Mouse (Mus musculus): ENCODE data around the gene Gm17657. TPM values are rescaled to one million over a fixed set of nuclear protein-coding genes. Genes with fewer than 3 reads are reported as not detected.

Gm17657 gene
- not detected in 2 replicates for polyA plus RNA-seq (2015; fragmentation: Nextera tagmentation; extraction: Ambion mirVana)

GRCm38 (mm10) chr17:29549543-29550428, at the start of gene Gm17657, which contains the start of gene Tbc1d22b:
Gm17657 (minus strand) TSS chr17:29549638.
Tbc1d22b (plus strand) TSS chr17:29549785.
- no peaks in the 10 kb centered on the region for H3K9me3 ChIP-seq (replicated peaks)
- 0% methylated on average over 43 of the region's 44 CpGs for WGBS
- H3K4me3 ChIP-seq = peak within 1 kb of the TSS; percentile 91
- no peaks in the 10 kb centered on the region for H3K27me3 ChIP-seq
- peak within 1 kb of the TSS; percentile 73 for H3K27ac ChIP-seq
- peaks cover 21% of the 10 kb centered on the region for H3K4me1 ChIP-seq (replicated peaks)
- H3K4me2 ChIP-seq = peak within 1 kb of the TSS; percentile 92
- peak; percentile 98 for ATAC-seq (replicated peaks; ENCODE audit: insufficient number of reproducible peaks, insufficient read depth, low FRiP score, low read depth)
- peak within 1 kb of the TSS; percentile 93 for H3K9ac ChIP-seq
- H3K36me3 ChIP-seq = no peaks in the 10 kb centered on the region

GRCm38 (mm10) chr17:29599051-29599450, 49.6 kb upstream of the Gm17657 start:
- peaks cover 29% of the 10 kb centered on the region for H3K36me3 ChIP-seq
- H3K4me2 ChIP-seq = no peak overlapping the region
- H3K4me1 ChIP-seq (replicated peaks) = peaks cover 12% of the 10 kb centered on the region; the same call in 1 of the 2 replicates
- WGBS = 93% methylated on average over 14 of the region's 14 CpGs
- no peaks in the 10 kb centered on the region for H3K9me3 ChIP-seq (replicated peaks)
- no peak for ATAC-seq (replicated peaks; ENCODE audit: insufficient number of reproducible peaks, insufficient read depth, low FRiP score, low read depth)
- H3K27me3 ChIP-seq = no peaks in the 10 kb centered on the region
- no peak overlapping the region for H3K9ac ChIP-seq
- no peak overlapping the region for H3K27ac ChIP-seq
- no peak overlapping the region for H3K4me3 ChIP-seq

GRCm38 (mm10) chr17:29596771-29597132, 47.3 kb upstream of the Gm17657 start:
- Histone ChIP-seq H3K36me3 (peaks cover 23% of the 10 kb centered on the region), H3K4me2 (no peak overlapping the region), H3K9ac (no peak overlapping the region), H3K27ac (no peak overlapping the region), H3K4me3 (no peak overlapping the region), H3K4me1 (replicated peaks) (peaks cover 20% of the 10 kb centered on the region; the same call in 1 of the 2 replicates), H3K9me3 (replicated peaks) (no peaks in the 10 kb centered on the region), H3K27me3 (no peaks in the 10 kb centered on the region)
- ATAC-seq (replicated peaks; ENCODE audit: insufficient number of reproducible peaks, insufficient read depth, low FRiP score, low read depth) = no peak
- 93% methylated on average over 13 of the region's 13 CpGs for WGBS

GRCm38 (mm10) chr17:29595891-29596770, 46.7 kb upstream of the Gm17657 start:
- peaks cover 23% of the 10 kb centered on the region for H3K36me3 ChIP-seq
- no peak overlapping the region for H3K9ac ChIP-seq
- peaks cover 20% of the 10 kb centered on the region; the same call in 1 of the 2 replicates for H3K4me1 ChIP-seq (replicated peaks)
- H3K4me3 ChIP-seq = no peak overlapping the region
- ATAC-seq (replicated peaks; ENCODE audit: insufficient number of reproducible peaks, insufficient read depth, low FRiP score, low read depth) = no peak
- no peak overlapping the region for H3K4me2 ChIP-seq
- WGBS = 75% methylated on average over 15 of the region's 15 CpGs
- no peaks in the 10 kb centered on the region for H3K27me3 ChIP-seq
- H3K9me3 ChIP-seq (replicated peaks) = no peaks in the 10 kb centered on the region
- H3K27ac ChIP-seq = no peak overlapping the region

- H3K4me2 ChIP-seq = no peak overlapping the region
- WGBS = 57% methylated on average over 11 of the region's 11 CpGs
- H3K27ac ChIP-seq = peak overlapping the region; percentile 36
- no peak overlapping the region for H3K9ac ChIP-seq
- no peak overlapping the region for H3K4me3 ChIP-seq
- H3K9me3 ChIP-seq (replicated peaks) = no peaks in the 10 kb centered on the region
- H3K36me3 ChIP-seq = no peaks in the 10 kb centered on the region
- peaks cover 21% of the 10 kb centered on the region for H3K4me1 ChIP-seq (replicated peaks)
- H3K27me3 ChIP-seq = no peaks in the 10 kb centered on the region
- no peak for ATAC-seq (replicated peaks; ENCODE audit: insufficient number of reproducible peaks, insufficient read depth, low FRiP score, low read depth)
Measured at GRCm38 (mm10) chr17:29589221-29589898, 39.9 kb upstream of the Gm17657 start.

GRCm38 (mm10) chr17:29586921-29587320, 37.5 kb upstream of the Gm17657 start:
- no peak overlapping the region for H3K4me3 ChIP-seq
- no peaks in the 10 kb centered on the region for H3K9me3 ChIP-seq (replicated peaks)
- no peak for ATAC-seq (replicated peaks; ENCODE audit: insufficient number of reproducible peaks, insufficient read depth, low FRiP score, low read depth)
- H3K27ac ChIP-seq = no peak overlapping the region
- H3K27me3 ChIP-seq = no peaks in the 10 kb centered on the region
- H3K36me3 ChIP-seq = peaks cover 6% of the 10 kb centered on the region; the same call in 1 of the 2 replicates
- H3K4me2 ChIP-seq = no peak overlapping the region
- peaks cover 14% of the 10 kb centered on the region for H3K4me1 ChIP-seq (replicated peaks)
- WGBS = 81% methylated on average over 9 of the region's 9 CpGs
- H3K9ac ChIP-seq = no peak overlapping the region

- Histone ChIP-seq H3K9ac (no peak overlapping the region), H3K9me3 (replicated peaks) (no peaks in the 10 kb centered on the region), H3K4me3 (no peak overlapping the region), H3K4me1 (replicated peaks) (peaks cover 14% of the 10 kb centered on the region), H3K36me3 (peaks cover 16% of the 10 kb centered on the region), H3K27me3 (no peaks in the 10 kb centered on the region), H3K27ac (no peak overlapping the region), H3K4me2 (no peak overlapping the region)
- no peak for ATAC-seq (replicated peaks; ENCODE audit: insufficient number of reproducible peaks, insufficient read depth, low FRiP score, low read depth)
- WGBS = 82% methylated on average over 4 of the region's 6 CpGs
Measured at GRCm38 (mm10) chr17:29585446-29585845, 36.0 kb upstream of the Gm17657 start.

GRCm38 (mm10) chr17:29584737-29585136, 35.3 kb upstream of the Gm17657 start:
- no peak for ATAC-seq (replicated peaks; ENCODE audit: insufficient number of reproducible peaks, insufficient read depth, low FRiP score, low read depth)
- peaks cover 12% of the 10 kb centered on the region for H3K4me1 ChIP-seq (replicated peaks)
- peaks cover 16% of the 10 kb centered on the region for H3K36me3 ChIP-seq

GRCm38 (mm10) chr17:29584306-29584705, 34.9 kb upstream of the Gm17657 start:
- Histone ChIP-seq H3K27me3 (no peaks in the 10 kb centered on the region), H3K9ac (no peak overlapping the region), H3K4me3 (no peak overlapping the region), H3K9me3 (replicated peaks) (no peaks in the 10 kb centered on the region), H3K27ac (no peak overlapping the region), H3K36me3 (peaks cover 20% of the 10 kb centered on the region), H3K4me1 (replicated peaks) (peaks cover 7% of the 10 kb centered on the region), H3K4me2 (no peak overlapping the region)
- ATAC-seq (replicated peaks; ENCODE audit: insufficient number of reproducible peaks, insufficient read depth, low FRiP score, low read depth) = no peak
- WGBS = 77% methylated on average over 5 of the region's 5 CpGs

More at GRCm38 (mm10) chr17:29584737-29585136, 35.3 kb upstream of the Gm17657 start:
- Histone ChIP-seq H3K9ac (no peak overlapping the region), H3K9me3 (replicated peaks) (no peaks in the 10 kb centered on the region), H3K27me3 (no peaks in the 10 kb centered on the region), H3K4me2 (no peak overlapping the region), H3K4me3 (no peak overlapping the region), H3K27ac (no peak overlapping the region)
- 76% methylated on average over 3 of the region's 3 CpGs for WGBS

GRCm38 (mm10) chr17:29583569-29583968, 34.1 kb upstream of the Gm17657 start:
- WGBS = 73% methylated on average over 5 of the region's 5 CpGs
- Histone ChIP-seq H3K4me2 (no peak overlapping the region), H3K27me3 (no peaks in the 10 kb centered on the region), H3K36me3 (peaks cover 25% of the 10 kb centered on the region), H3K9me3 (replicated peaks) (no peaks in the 10 kb centered on the region), H3K4me3 (no peak overlapping the region), H3K27ac (no peak overlapping the region), H3K9ac (no peak overlapping the region), H3K4me1 (replicated peaks) (no peaks in the 10 kb centered on the region)
- no peak for ATAC-seq (replicated peaks; ENCODE audit: insufficient number of reproducible peaks, insufficient read depth, low FRiP score, low read depth)

Data from heart, embryonic 15.5 days (tissue).